Mouse (Mus musculus): ENCODE data around the gene Gss.

- TF ChIP-seq CTCF (IDR thresholded peaks at IDR 0.05) (no peak), EP300 (IDR thresholded peaks at IDR 0.05) (no peak)
These were observed 52.9 kb downstream of the Gss start for GRCm38 (mm10) chr2:155539696-155540095.
